Mouse (Mus musculus): Measurements from ENCODE around the gene Pmfbp1. TPM values are rescaled to one million over a fixed set of nuclear protein-coding genes. Genes with fewer than 3 reads are reported as not detected.

Gene Pmfbp1
- total and polyA plus RNA-seq, 3 experiments = 0.11 TPM; not detected in 2

DNA sequence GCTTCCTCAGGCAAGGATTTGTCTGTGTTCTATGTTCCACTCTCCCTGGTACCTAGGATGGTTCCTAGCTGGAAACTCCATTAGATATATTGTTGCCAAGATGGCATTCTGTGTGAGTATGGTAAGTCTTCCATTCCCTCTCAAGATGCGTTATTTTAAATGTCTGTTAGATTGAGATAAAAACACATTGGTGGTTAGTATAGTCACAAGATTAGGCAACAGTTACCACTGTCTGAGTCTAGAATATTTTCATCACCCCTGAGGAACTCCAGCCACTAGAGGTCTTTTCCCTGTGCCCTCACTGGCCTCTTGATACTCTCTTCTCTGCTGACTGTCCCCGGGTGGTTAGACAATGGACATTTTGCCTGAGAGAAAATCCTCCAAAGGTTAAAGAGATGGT is 30.2 kb downstream of the Pmfbp1 start:
- no peak overlapping the region for H3K4me2 ChIP-seq (ENCODE audit: insufficient read depth, low read depth, poor library complexity, severe bottlenecking)
- no peak overlapping the region for H3K9ac ChIP-seq (ENCODE audit: insufficient read depth, low read depth)
- H3K27ac ChIP-seq (ENCODE audit: insufficient read depth, low read depth) = no peak overlapping the region
- dilution Hi-C loops (cut with MboI; ENCODE audit: extremely low pct_ligation_motif_present, extremely low pct_unique_long_range_greater_than_20kb, low sequenced_read_pairs) (no loop called here), in situ Hi-C loops (cut with MboI; ENCODE audit: low pct_ligation_motif_present, low pct_unique_long_range_greater_than_20kb, low sequenced_read_pairs) (no loop called here)
- DNase-seq (ENCODE audit: extremely low read depth) = no peak
- TF ChIP-seq ZKSCAN1 (IDR thresholded peaks at IDR 0.05; ENCODE audit: borderline replicate concordance, low read depth, low read length) (no peak), BHLHE40 (IDR thresholded peaks at IDR 0.05; ENCODE audit: low read depth, low read length) (no peak), IRF4 (IDR thresholded peaks at IDR 0.05; ENCODE audit: low read depth, low read length) (no peak), SIN3A (IDR thresholded peaks at IDR 0.05; ENCODE audit: low read length) (no peak), HCFC1 (IDR thresholded peaks at IDR 0.05; ENCODE audit: low read depth, low read length) (no peak), CHD1 (IDR thresholded peaks at IDR 0.05; ENCODE audit: low read depth, low read length) (no peak), ETS1 (conservative IDR thresholded peaks at IDR 0.05; ENCODE audit: low read depth, low read length) (no peak), POLR2A (IDR thresholded peaks at IDR 0.05; ENCODE audit: low read depth, low read length) (no peak), MAFK (IDR thresholded peaks at IDR 0.05; ENCODE audit: insufficient replicate concordance, low read length) (no peak), PAX5 (IDR thresholded peaks at IDR 0.05; ENCODE audit: low read length) (no peak), TBP (conservative IDR thresholded peaks at IDR 0.05; ENCODE audit: low read depth, low read length) (no peak), RAD21 (IDR thresholded peaks at IDR 0.05; ENCODE audit: low read depth, low read length) (no peak), ZNF384 (IDR thresholded peaks at IDR 0.05; ENCODE audit: low read depth, low read length) (no peak), ZC3H11A (IDR thresholded peaks at IDR 0.05; ENCODE audit: low read depth, low read length) (no peak), USF2 (conservative IDR thresholded peaks at IDR 0.05; ENCODE audit: low read depth, low read length) (no peak), UBTF (IDR thresholded peaks at IDR 0.05; ENCODE audit: low read depth, low read length) (no peak), NELFE (IDR thresholded peaks at IDR 0.05; ENCODE audit: low read depth, low read length) (no peak)
- H3K27me3 ChIP-seq (replicated peaks) = no peaks in the 10 kb centered on the region
- H3K79me2 ChIP-seq (replicated peaks; ENCODE audit: control insufficient read depth, extremely low read depth, insufficient read depth, poor library complexity, severe bottlenecking) = no peaks in the 10 kb centered on the region
- no peak overlapping the region for H3K4me3 ChIP-seq (replicated peaks in 1 of 3; ENCODE audit: low read depth in 2 of 3, low read length in 2 of 3, poor library complexity in 1 of 3)
- no peaks in the 10 kb centered on the region for H3K4me1 ChIP-seq (ENCODE audit: control insufficient read depth in 1 of 2, insufficient read depth in 2 of 2)
- peaks cover 6% of the 10 kb centered on the region for H3K9me3 ChIP-seq (replicated peaks; ENCODE audit: low read length)
- H3K36me3 ChIP-seq (replicated peaks in 1 of 2; ENCODE audit: control insufficient read depth in 1 of 2, insufficient read depth in 1 of 2, low read length in 1 of 2) = no peaks in the 10 kb centered on the region

DNA sequence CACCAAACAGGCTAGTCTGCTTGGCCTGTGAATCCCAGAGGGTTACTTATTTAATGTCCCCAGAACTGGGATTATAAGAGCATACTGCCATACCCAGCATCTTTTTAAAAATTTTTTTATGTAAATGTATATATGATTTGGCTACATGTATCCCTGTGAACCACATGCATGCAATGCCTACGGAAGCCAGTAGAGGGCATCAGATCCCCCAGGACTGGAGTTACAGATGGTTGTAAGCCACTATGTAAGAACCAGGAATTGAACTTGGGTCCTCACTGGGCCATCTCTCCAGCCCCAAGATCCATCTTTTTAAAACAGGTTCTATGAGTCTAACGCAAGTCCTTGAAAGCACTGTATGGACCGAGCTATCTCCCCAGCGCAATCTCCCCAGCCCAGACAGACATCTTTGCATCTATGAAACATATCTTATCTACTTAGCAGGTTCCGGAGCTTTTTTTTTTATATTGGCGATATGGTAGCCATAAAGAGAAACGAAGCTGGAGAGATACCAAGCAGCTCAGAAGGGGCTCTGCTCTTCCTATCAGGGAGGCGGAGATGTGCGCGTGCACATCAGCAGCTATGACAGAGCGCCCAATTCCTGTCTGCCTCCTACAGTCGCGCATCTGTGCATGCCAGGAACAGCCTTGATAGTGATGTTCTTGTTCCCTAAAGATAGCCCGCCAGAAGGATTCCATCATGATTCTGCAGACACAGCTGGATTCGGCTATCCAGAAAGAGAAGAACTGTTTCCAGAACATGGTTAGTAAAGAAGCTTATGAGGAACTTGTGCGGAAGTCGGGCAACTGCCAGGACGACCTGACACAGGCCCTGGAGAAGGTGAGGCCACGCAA is 41.5 kb downstream of the Pmfbp1 start:
- H3K27ac ChIP-seq (ENCODE audit: insufficient read depth, low read depth) = no peak overlapping the region
- no peaks in the 10 kb centered on the region for H3K79me2 ChIP-seq (replicated peaks; ENCODE audit: control insufficient read depth, extremely low read depth, insufficient read depth, poor library complexity, severe bottlenecking)
- peak; percentile 65 for DNase-seq (ENCODE audit: extremely low read depth)
- H3K4me1 ChIP-seq (ENCODE audit: control insufficient read depth in 1 of 2, insufficient read depth in 2 of 2) = 0 out of 4 replicates have a peak, but pooled peaks cover 0 to 3% of the 10 kb centered on the region in 2 experiments
- no peak overlapping the region for H3K9ac ChIP-seq (ENCODE audit: insufficient read depth, low read depth)
- H3K36me3 ChIP-seq (replicated peaks in 1 of 2; ENCODE audit: control insufficient read depth in 1 of 2, insufficient read depth in 1 of 2, low read length in 1 of 2) = no peaks in the 10 kb centered on the region
- no peaks in the 10 kb centered on the region for H3K27me3 ChIP-seq (replicated peaks)
- H3K9me3 ChIP-seq (replicated peaks; ENCODE audit: low read length) = no peaks in the 10 kb centered on the region
- H3K4me2 ChIP-seq (ENCODE audit: insufficient read depth, low read depth, poor library complexity, severe bottlenecking) = no peak overlapping the region
- dilution Hi-C loops (cut with MboI; ENCODE audit: extremely low pct_ligation_motif_present, extremely low pct_unique_long_range_greater_than_20kb, low sequenced_read_pairs) = no loop called here
- no peak overlapping the region for H3K4me3 ChIP-seq (replicated peaks in 1 of 3; ENCODE audit: low read depth in 2 of 3, low read length in 2 of 3, poor library complexity in 1 of 3)
- peak; percentile 44 for TF ChIP-seq RAD21 (IDR thresholded peaks at IDR 0.05; ENCODE audit: low read depth, low read length)
- TF ChIP-seq ZC3H11A (IDR thresholded peaks at IDR 0.05; ENCODE audit: low read depth, low read length) = no peak
- peak; percentile 25 for TF ChIP-seq SMC3 (IDR thresholded peaks at IDR 0.05; ENCODE audit: low read depth, low read length)
- peak; percentile 73 to 91 for TF ChIP-seq CTCF (conservative IDR thresholded peaks at IDR 0.05 in 1 of 2, IDR thresholded peaks at IDR 0.05 in 1 of 2; ENCODE audit: low read depth in 2 of 2, low read length in 2 of 2)
- in situ Hi-C loops (cut with MboI; ENCODE audit: low pct_ligation_motif_present, low pct_unique_long_range_greater_than_20kb, low sequenced_read_pairs) = no loop called here
